Mouse (Mus musculus): Measurements from ENCODE around the gene G3bp1.

DNA sequence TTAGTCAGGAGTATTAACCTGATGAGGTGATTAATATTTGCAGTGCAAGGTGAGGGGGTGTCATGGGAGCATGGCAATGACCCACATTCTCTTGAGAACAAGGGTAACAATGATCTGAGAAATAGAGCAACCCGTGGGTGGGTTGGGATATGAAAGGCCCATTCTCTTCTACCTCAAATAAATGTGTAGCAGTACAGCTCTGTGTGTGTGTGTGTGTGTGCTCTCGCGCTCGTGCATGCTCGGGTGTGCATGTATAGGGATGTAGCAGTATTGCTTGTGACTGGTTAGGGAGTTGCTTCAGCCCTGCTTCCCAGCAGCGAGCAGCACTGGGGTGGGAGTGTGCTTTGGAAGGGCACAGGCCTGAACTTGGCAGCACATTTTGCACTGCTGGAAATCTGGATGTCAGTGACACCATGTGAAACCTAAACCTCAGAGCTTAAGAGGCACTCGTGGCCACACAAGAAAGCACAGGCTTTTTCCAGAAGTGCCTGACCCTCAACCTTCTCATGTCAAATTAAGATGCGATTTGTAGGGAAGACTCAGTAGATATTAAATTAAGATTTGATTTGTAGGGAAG, 32.6 kb downstream of the G3bp1 start:
- TF ChIP-seq POLR2A (IDR thresholded peaks at IDR 0.05; ENCODE audit: low read depth, low read length) (no peak), CTCF (IDR thresholded peaks at IDR 0.05; ENCODE audit: borderline replicate concordance, insufficient read depth, low read length) (no peak)
